Mouse (Mus musculus): ENCODE data around the gene Cc2d2b. TPM values are rescaled to one million over a fixed set of nuclear protein-coding genes. Genes with fewer than 3 reads are reported as not detected.
A peak's percentile ranks its signal among the peaks of the same experiment; 100 is the strongest.

Gene Cc2d2b
- polyA plus RNA-seq, 1 experiment, result not detected

DNA sequence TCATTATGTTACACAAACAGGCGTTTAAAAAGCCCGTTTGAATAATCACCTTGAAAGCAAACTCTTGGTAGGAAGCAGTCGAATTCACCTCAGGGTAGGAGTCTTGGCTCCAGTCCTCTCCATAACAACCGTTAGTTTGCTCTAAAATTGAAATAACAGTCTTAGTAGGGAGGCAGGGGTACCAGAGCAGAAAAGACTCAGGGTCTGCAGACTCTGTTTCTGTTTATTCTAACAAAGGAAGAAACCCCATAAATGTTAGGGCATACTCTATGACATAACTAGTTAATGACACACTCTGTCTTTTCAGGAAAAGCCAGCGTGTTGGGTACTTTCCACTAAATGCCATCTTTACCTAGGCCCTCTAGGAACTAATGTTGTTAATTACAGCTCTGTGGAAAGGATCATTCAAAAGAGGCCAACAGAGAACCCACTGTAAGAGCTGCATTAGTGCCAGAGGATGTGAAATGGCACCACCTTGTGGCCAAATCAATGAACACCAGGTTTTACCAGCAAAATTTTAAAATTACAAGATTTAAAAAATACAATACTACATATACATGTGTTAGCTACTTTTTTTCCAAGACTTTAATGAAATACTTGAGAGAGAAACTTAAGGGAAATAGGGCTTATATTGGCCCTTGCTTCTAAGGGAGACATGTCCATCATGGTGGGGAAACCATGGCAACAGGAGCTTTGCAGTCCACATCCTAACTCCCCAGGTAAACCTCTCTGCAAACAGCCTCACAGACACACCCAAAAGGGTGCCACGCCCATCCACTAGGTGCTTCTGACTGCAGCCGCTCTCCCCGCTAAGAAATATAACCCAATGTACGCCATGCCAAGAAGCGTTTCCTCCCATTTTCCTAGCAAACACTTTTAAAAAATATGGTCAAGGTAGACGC lies 26.2 kb upstream of the Cc2d2b start:
- no peak overlapping the region for H3K4me3 ChIP-seq (ENCODE audit: insufficient read depth, low read depth, low read length)
- H3K4me1 ChIP-seq (ENCODE audit: control insufficient read depth, insufficient read depth, low read length), result peaks cover 14% of the 10 kb centered on the region
- 40% methylated on average over 11 of the region's 11 CpGs for WGBS
- TF ChIP-seq CTCF (IDR thresholded peaks at IDR 0.05; ENCODE audit: insufficient read depth, low read depth, low read length), result no peak
- no peak for TF ChIP-seq POLR2A (IDR thresholded peaks at IDR 0.05; ENCODE audit: insufficient read depth, low read depth, low read length)
- H3K27ac ChIP-seq (ENCODE audit: insufficient read depth, low read depth, low read length), result peak overlapping the region; percentile 54; the same call in 1 of the 2 replicates

DNA sequence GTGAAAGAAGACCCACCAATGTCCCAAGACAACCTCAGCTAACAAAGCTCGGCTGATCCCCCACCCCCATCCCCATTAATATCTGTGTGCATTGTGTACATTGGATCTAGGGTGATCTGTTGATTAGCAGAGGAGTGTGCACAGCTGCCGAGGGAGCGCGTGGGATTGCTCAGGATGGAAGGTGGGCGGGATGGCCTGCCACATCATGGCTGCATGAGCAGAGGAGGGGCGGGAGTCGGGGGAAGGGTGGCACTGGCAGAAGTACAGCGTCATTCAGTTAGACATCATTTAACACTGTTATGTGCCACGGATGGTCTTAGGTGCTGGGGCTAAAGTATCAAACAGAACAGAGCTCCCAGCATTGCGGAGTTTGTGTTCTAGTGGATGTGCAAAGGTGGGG lies 25.0 kb upstream of the Cc2d2b start:
- H3K4me3 ChIP-seq (ENCODE audit: insufficient read depth, low read depth, low read length), result no peak overlapping the region
- H3K27ac ChIP-seq (ENCODE audit: insufficient read depth, low read depth, low read length), result 0 out of 2 replicates have a peak overlapping the region, but pooled peaks have one; percentile 30
- peaks cover 14% of the 10 kb centered on the region for H3K4me1 ChIP-seq (ENCODE audit: control insufficient read depth, insufficient read depth, low read length)
- TF ChIP-seq POLR2A (IDR thresholded peaks at IDR 0.05; ENCODE audit: insufficient read depth, low read depth, low read length) (no peak), CTCF (IDR thresholded peaks at IDR 0.05; ENCODE audit: insufficient read depth, low read depth, low read length) (no peak)
- WGBS, result 45% methylated on average over 10 of the region's 10 CpGs

DNA sequence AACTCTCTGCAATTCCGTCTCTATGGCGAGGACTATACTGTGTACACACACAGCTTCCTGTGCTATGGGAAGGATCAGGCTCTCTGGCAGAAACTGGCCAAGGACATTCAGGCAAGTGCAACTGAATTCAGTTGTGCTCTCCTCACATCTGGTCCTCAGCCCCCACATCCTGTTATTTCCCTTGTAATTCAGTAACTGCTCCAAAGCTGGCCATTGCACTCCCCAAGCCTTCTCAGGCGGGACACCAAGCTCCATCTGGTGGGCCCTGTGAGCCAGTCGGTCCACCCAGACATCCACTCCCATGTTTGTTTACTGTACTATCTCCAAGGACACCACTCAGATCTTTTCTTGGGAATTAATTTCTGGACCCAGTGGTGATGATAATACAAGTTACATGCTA lies 22.4 kb upstream of the Cc2d2b start:
- TF ChIP-seq POLR2A (IDR thresholded peaks at IDR 0.05; ENCODE audit: insufficient read depth, low read depth, low read length), result no peak
- TF ChIP-seq CTCF (IDR thresholded peaks at IDR 0.05; ENCODE audit: insufficient read depth, low read depth, low read length), result no peak
- H3K4me3 ChIP-seq (ENCODE audit: insufficient read depth, low read depth, low read length), result no peak overlapping the region
- 91% methylated on average over 4 of the region's 4 CpGs for WGBS

DNA sequence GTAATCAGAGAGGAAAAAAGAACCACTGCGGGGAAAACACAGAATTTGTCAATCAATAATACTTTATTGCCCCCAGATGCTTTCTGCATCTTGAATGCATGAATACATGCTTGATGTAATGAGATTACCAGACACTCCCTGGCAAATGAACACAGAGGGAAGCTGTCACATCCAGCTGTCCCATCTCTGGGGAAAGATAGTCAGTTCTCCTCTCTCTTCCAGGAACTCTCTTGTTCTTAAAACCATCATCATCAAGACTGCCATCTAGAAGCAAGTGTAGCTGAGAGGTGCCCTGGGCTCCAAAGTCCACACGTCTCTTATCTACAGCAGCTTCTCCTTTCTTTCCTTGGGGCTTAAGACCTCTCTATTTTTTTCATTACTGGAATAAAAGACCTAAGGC lies 21.9 kb upstream of the Cc2d2b start:
- TF ChIP-seq POLR2A (IDR thresholded peaks at IDR 0.05; ENCODE audit: insufficient read depth, low read depth, low read length) (no peak), CTCF (IDR thresholded peaks at IDR 0.05; ENCODE audit: insufficient read depth, low read depth, low read length) (no peak)
- WGBS, result 82% methylated on average over 2 of the region's 2 CpGs

More for the DNA sequence above, 22.4 kb upstream of the Cc2d2b start:
- H3K4me1 ChIP-seq (ENCODE audit: control insufficient read depth, insufficient read depth, low read length), result peaks cover 22% of the 10 kb centered on the region
- H3K27ac ChIP-seq (ENCODE audit: insufficient read depth, low read depth, low read length), result no peak overlapping the region

DNA sequence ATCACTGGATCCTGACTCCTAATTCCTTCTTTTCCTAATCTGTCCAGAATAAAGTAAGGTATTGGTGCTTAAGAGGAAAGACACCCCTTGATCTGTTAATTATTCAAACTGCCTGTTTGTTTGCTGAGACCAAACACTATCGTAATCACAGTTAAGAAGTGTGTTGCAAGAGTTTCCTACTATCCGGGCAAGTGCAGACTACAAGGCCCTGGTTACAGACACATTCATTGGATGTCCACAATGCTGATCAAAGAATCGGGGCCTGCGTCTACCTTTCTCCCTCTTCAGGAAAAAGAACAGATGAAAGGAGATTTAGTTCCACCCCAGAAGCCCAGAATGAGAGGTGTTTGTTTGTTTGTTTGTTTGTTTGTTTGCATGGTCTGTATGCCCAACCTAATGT lies 20.3 kb upstream of the Cc2d2b start:
- Histone ChIP-seq H3K4me3 (ENCODE audit: insufficient read depth, low read depth, low read length) (no peak overlapping the region), H3K27ac (ENCODE audit: insufficient read depth, low read depth, low read length) (no peak overlapping the region), H3K4me1 (ENCODE audit: control insufficient read depth, insufficient read depth, low read length) (peaks cover 19% of the 10 kb centered on the region)
- 89% methylated on average over 4 of the region's 4 CpGs for WGBS
- TF ChIP-seq POLR2A (IDR thresholded peaks at IDR 0.05; ENCODE audit: insufficient read depth, low read depth, low read length) (no peak), CTCF (IDR thresholded peaks at IDR 0.05; ENCODE audit: insufficient read depth, low read depth, low read length) (no peak)

More for the DNA sequence above, 21.9 kb upstream of the Cc2d2b start:
- Histone ChIP-seq H3K27ac (ENCODE audit: insufficient read depth, low read depth, low read length) (no peak overlapping the region), H3K4me1 (ENCODE audit: control insufficient read depth, insufficient read depth, low read length) (peaks cover 21% of the 10 kb centered on the region), H3K4me3 (ENCODE audit: insufficient read depth, low read depth, low read length) (no peak overlapping the region)

DNA sequence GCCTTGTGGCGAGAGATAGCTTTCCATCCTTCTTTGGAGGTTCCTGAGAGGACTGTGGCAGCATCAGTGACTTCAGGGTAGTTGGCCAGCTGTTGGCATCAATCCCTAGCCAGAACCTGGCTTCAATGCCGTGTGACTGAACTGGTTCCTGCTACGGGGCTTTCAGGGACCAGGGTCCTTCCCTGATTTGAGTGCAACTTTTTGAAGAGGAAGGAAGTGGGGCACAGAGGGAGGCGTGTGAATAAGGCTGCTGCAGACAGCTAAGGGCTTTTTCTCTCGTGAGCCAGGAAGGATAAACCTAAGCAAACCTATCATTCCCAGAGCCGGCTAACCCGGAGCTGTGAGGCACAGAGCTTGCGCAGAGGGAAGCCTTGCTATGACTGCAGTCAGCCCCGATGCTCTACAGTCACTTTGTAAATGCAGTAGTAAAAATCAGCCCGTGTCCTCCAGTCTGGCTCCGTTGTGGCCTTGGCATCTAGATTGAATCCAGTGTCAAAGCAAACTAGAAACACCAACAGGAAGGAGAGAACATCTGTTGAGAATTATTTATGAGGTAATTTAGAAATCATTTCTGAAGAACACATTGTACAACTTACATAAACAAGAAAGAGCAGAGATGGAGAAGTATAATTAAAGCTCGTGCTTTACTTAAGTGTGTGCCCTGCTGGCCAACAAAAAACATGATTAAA lies 19.7 kb upstream of the Cc2d2b start:
- no peak overlapping the region for H3K4me3 ChIP-seq (ENCODE audit: insufficient read depth, low read depth, low read length)
- H3K27ac ChIP-seq (ENCODE audit: insufficient read depth, low read depth, low read length), result no peak overlapping the region
- no peak for TF ChIP-seq CTCF (IDR thresholded peaks at IDR 0.05; ENCODE audit: insufficient read depth, low read depth, low read length)
- TF ChIP-seq POLR2A (IDR thresholded peaks at IDR 0.05; ENCODE audit: insufficient read depth, low read depth, low read length), result no peak
- 55% methylated on average over 12 of the region's 12 CpGs for WGBS
- peaks cover 18% of the 10 kb centered on the region for H3K4me1 ChIP-seq (ENCODE audit: control insufficient read depth, insufficient read depth, low read length)

DNA sequence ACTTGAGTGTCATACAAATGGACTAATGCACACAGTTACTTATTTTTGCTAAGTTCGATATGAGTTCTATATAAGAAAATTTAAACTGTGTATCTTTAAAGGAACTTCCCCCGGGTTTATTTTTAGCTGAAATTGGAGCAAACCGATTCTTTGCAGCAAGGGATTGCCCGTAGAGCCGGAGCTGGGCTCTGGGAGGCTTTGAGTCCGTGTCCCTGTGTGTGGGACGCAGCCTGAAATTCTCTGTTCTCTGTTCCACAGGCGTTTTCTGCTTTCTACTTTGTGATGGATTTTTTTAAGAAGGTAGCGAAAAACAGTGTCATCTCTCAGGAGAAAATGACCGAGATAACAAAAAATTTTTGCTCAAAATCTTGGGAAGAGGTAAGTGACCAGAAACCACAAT lies 15.1 kb upstream of the Cc2d2b start:
- Histone ChIP-seq H3K4me1 (ENCODE audit: control insufficient read depth, insufficient read depth, low read length) (peaks cover 28% of the 10 kb centered on the region), H3K4me3 (ENCODE audit: insufficient read depth, low read depth, low read length) (no peak overlapping the region), H3K27ac (ENCODE audit: insufficient read depth, low read depth, low read length) (peak overlapping the region; percentile 49)
- TF ChIP-seq POLR2A (IDR thresholded peaks at IDR 0.05; ENCODE audit: insufficient read depth, low read depth, low read length) (no peak), CTCF (IDR thresholded peaks at IDR 0.05; ENCODE audit: insufficient read depth, low read depth, low read length) (no peak)
- WGBS, result 40% methylated on average over 10 of the region's 10 CpGs

DNA sequence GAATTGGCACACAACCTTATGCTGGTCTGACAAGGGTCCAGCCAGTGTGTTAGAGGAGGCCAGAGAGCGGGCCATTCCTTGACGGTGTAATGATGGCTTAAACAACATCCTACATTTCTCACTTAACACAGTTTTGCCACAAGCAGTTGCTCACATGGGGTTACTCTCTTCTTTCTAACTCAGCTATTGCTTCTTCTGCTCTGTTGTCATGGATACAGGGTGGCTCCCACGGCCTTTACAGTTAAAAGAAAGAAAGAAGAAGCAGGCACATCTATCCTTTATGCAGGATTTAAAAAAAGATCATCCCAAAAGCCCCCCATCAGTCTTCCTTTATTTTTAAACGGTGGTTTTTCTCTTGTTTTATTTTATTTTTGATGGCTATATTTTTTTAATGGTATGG lies 14.7 kb upstream of the Cc2d2b start:
- H3K4me1 ChIP-seq (ENCODE audit: control insufficient read depth, insufficient read depth, low read length), result peaks cover 25% of the 10 kb centered on the region
- 27% methylated on average over 4 of the region's 4 CpGs for WGBS
- H3K4me3 ChIP-seq (ENCODE audit: insufficient read depth, low read depth, low read length), result no peak overlapping the region
- TF ChIP-seq POLR2A (IDR thresholded peaks at IDR 0.05; ENCODE audit: insufficient read depth, low read depth, low read length) (no peak), CTCF (IDR thresholded peaks at IDR 0.05; ENCODE audit: insufficient read depth, low read depth, low read length) (no peak)
- H3K27ac ChIP-seq (ENCODE audit: insufficient read depth, low read depth, low read length), result peak overlapping the region; percentile 49

All from olfactory bulb, adult 2 months (tissue).